Mouse (Mus musculus) kidney, embryonic 16.5 days (tissue): ENCODE measurements around the gene 4930402F06Rik. TPM values are rescaled to one million over a fixed set of nuclear protein-coding genes. Genes with fewer than 3 reads are reported as not detected.
A peak's percentile ranks its signal among the peaks of the same experiment; 100 is the strongest.

Experiments used
- ATAC-seq: fragments of 200-750 bp; cut with Nextera tagmentation; 2 replicates; pipeline ENCODE4 v1.8.0; 2017; ENCODE audit warnings: moderate TSS enrichment; ENCODE audit not compliant: low FRiP score, low TSS enrichment
- H3K27ac ChIP-seq: fragments of 300-500 bp; sonication (generic); 2 replicates; pipeline ENCODE4 v1.5.1; 2014; ENCODE audit warnings: low read length
- H3K27me3 ChIP-seq: fragments of 300-500 bp; sonication (generic); 2 replicates; pipeline ENCODE4 v1.6.1; 2014; ENCODE audit warnings: low read length, control low read depth, mixed read lengths; ENCODE audit not compliant: insufficient read depth
- H3K36me3 ChIP-seq: fragments of 300-500 bp; sonication (generic); 2 replicates; pipeline ENCODE4 v1.6.1; 2014; ENCODE audit warnings: low read length, control low read depth, mixed read lengths; ENCODE audit not compliant: insufficient read depth
- H3K4me1 ChIP-seq: fragments of 300-500 bp; sonication (generic); 2 replicates; pipeline ENCODE4 v1.6.1; 2014; ENCODE audit warnings: low read length, control low read depth, mixed read lengths; ENCODE audit not compliant: insufficient read depth
- H3K4me2 ChIP-seq: fragments of 300-500 bp; sonication (generic); replicated peaks from 2 replicates; pipeline ENCODE4 v1.6.1; 2014; ENCODE audit warnings: low read depth, low read length
- H3K4me3 ChIP-seq: fragments of 300-500 bp; sonication (generic); 2 replicates; pipeline ENCODE4 v1.5.1; 2014; ENCODE audit warnings: mild to moderate bottlenecking, low read length
- H3K9ac ChIP-seq: fragments of 300-500 bp; sonication (generic); replicated peaks from 2 replicates; pipeline ENCODE4 v1.6.1; 2014; ENCODE audit warnings: low read length
- H3K9me3 ChIP-seq: fragments of 300-500 bp; sonication (generic); 2 replicates; pipeline ENCODE4 v1.6.1; 2016; ENCODE audit warnings: low read length, control low read depth
- WGBS: fragments of 180-500 bp; shearing (Covaris S2); extraction: QIAGEN DNeasy Blood & Tissue Kit; methylation state at CpG from one replicate; pipeline ENCODE4 v1.1.7; 2014; 5-methylcytosine and 5-hydroxymethylcytosine counted together
- polyA plus RNA-seq: library from polyadenylated mRNA; unstranded; fragments of >200 nt; fragmentation: Nextera tagmentation; extraction: Ambion mirVana; gene quantifications from 2 replicates; pipeline ENCODE4 v1.2.1, GENCODE M21; 2015

Gene 4930402F06Rik
- polyA plus RNA-seq, 1 experiment from 2014 or later = not detected

- peak overlapping the region; percentile 77 for H3K4me3 ChIP-seq
- peak overlapping the region; percentile 81 for H3K9ac ChIP-seq
- H3K4me1 ChIP-seq = peaks cover 19% of the 10 kb centered on the region
- H3K4me2 ChIP-seq = peak overlapping the region; percentile 97
- ATAC-seq = no peak
- WGBS = 9% methylated on average over 7 of the region's 7 CpGs
- H3K36me3 ChIP-seq = no peaks in the 10 kb centered on the region
- no peak overlapping the region for H3K27ac ChIP-seq
- H3K27me3 ChIP-seq = no peaks in the 10 kb centered on the region
- no peaks in the 10 kb centered on the region for H3K9me3 ChIP-seq
Measured at GRCm38 (mm10) chr2:35335620-35336019, 61.4 kb downstream of the 4930402F06Rik start.

- no peak for ATAC-seq
- Histone ChIP-seq H3K36me3 (no peaks in the 10 kb centered on the region), H3K4me3 (no peak overlapping the region), H3K4me1 (peaks cover 19% of the 10 kb centered on the region), H3K4me2 (no peak overlapping the region), H3K27me3 (no peaks in the 10 kb centered on the region), H3K9ac (no peak overlapping the region), H3K27ac (no peak overlapping the region), H3K9me3 (no peaks in the 10 kb centered on the region)
Measured at GRCm38 (mm10) chr2:35333670-35334069, 63.3 kb downstream of the 4930402F06Rik start.

- Histone ChIP-seq H3K27me3 (no peaks in the 10 kb centered on the region), H3K9me3 (no peaks in the 10 kb centered on the region), H3K4me1 (peaks cover 11% of the 10 kb centered on the region; the same call in 1 of the 2 replicates), H3K4me3 (no peak overlapping the region), H3K9ac (no peak overlapping the region), H3K27ac (no peak overlapping the region), H3K4me2 (no peak overlapping the region), H3K36me3 (no peaks in the 10 kb centered on the region)
- no peak for ATAC-seq
- WGBS = 80% methylated on average over 2 of the region's 2 CpGs
Measured at GRCm38 (mm10) chr2:35331205-35331604, 65.8 kb downstream of the 4930402F06Rik start.

GRCm38 (mm10) chr2:35329061-35329460 lies 67.9 kb downstream of the 4930402F06Rik start:
- Histone ChIP-seq H3K27me3 (no peaks in the 10 kb centered on the region), H3K36me3 (no peaks in the 10 kb centered on the region), H3K27ac (no peak overlapping the region), H3K9me3 (no peaks in the 10 kb centered on the region), H3K9ac (no peak overlapping the region), H3K4me2 (no peak overlapping the region), H3K4me1 (no peaks in the 10 kb centered on the region), H3K4me3 (no peak overlapping the region)
- 88% methylated on average over 2 of the region's 2 CpGs for WGBS
- no peak for ATAC-seq

- H3K9ac ChIP-seq = no peak overlapping the region
- H3K27ac ChIP-seq = no peak overlapping the region
- no peak for ATAC-seq
- no peaks in the 10 kb centered on the region for H3K4me1 ChIP-seq
- H3K36me3 ChIP-seq = no peaks in the 10 kb centered on the region
- H3K4me2 ChIP-seq = no peak overlapping the region
- no peak overlapping the region for H3K4me3 ChIP-seq
- WGBS = 49% methylated on average over 11 of the region's 11 CpGs
- H3K9me3 ChIP-seq = no peaks in the 10 kb centered on the region
- H3K27me3 ChIP-seq = no peaks in the 10 kb centered on the region
Measured at GRCm38 (mm10) chr2:35328064-35328792, 68.7 kb downstream of the 4930402F06Rik start.

GRCm38 (mm10) chr2:35327583-35327982 lies 69.4 kb downstream of the 4930402F06Rik start:
- WGBS = 63% methylated on average over 10 of the region's 10 CpGs
- no peaks in the 10 kb centered on the region for H3K27me3 ChIP-seq
- H3K27ac ChIP-seq = peak overlapping the region; percentile 56; the same call in 1 of the 2 replicates
- ATAC-seq = no peak
- H3K4me2 ChIP-seq = peak overlapping the region; percentile 26; the same call in 1 of the 2 replicates
- no peak overlapping the region for H3K9ac ChIP-seq
- H3K4me1 ChIP-seq = no peaks in the 10 kb centered on the region
- no peaks in the 10 kb centered on the region for H3K36me3 ChIP-seq
- H3K9me3 ChIP-seq = no peaks in the 10 kb centered on the region
- H3K4me3 ChIP-seq = no peak overlapping the region

- no peaks in the 10 kb centered on the region for H3K27me3 ChIP-seq
- 0 out of 2 replicates have a peak overlapping the region, but pooled peaks have one; percentile 1 for H3K27ac ChIP-seq
- H3K4me1 ChIP-seq = no peaks in the 10 kb centered on the region
- H3K9me3 ChIP-seq = no peaks in the 10 kb centered on the region
- ATAC-seq = no peak
- no peaks in the 10 kb centered on the region for H3K36me3 ChIP-seq
- no peak overlapping the region for H3K4me2 ChIP-seq
- H3K9ac ChIP-seq = no peak overlapping the region
- no peak overlapping the region for H3K4me3 ChIP-seq
- WGBS = 64% methylated on average over 1 of the region's 1 CpGs
Measured at GRCm38 (mm10) chr2:35326931-35327330, 70.0 kb downstream of the 4930402F06Rik start.

GRCm38 (mm10) chr2:35325930-35326329 lies 71.0 kb downstream of the 4930402F06Rik start:
- no peak overlapping the region for H3K27ac ChIP-seq
- no peaks in the 10 kb centered on the region for H3K36me3 ChIP-seq
- H3K4me2 ChIP-seq = no peak overlapping the region
- no peak for ATAC-seq
- H3K4me1 ChIP-seq = no peaks in the 10 kb centered on the region
- no peak overlapping the region for H3K4me3 ChIP-seq
- no peak overlapping the region for H3K9ac ChIP-seq
- no peaks in the 10 kb centered on the region for H3K27me3 ChIP-seq
- no peaks in the 10 kb centered on the region for H3K9me3 ChIP-seq
- 58% methylated on average over 10 of the region's 10 CpGs for WGBS
